Mouse (Mus musculus): ENCODE results near the gene Uqcr11. TPM values are rescaled to one million over a fixed set of nuclear protein-coding genes. Genes with fewer than 3 reads are reported as not detected.

Gene Uqcr11
- polyA plus RNA-seq, 1 experiment, result 289 TPM

DNA sequence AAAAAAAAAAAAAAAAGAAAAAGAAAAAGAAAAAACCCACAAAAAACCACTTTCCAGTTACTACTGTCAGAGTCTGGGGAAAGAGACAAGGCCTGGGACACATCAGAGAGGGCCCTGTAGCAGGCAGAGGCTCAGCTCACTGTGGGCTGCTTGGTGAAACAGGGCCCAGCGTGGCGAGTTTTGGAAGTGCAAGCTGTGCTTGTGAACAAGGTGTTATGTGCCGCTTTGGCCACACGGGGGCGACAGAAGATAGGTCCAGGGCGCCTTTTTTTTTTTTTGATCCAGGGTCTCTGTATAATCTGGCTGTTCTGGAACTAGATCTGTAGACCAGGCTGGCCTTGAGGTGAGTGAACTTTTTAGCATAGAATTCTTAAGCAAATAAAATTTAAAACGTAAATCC lies 30.5 kb downstream of the Uqcr11 start:
- H3K27me3 ChIP-seq (ENCODE audit: control insufficient read depth), result peaks cover 22% of the 10 kb centered on the region
- peaks cover 3% of the 10 kb centered on the region for H3K9me3 ChIP-seq (ENCODE audit: control insufficient read depth, low read length)
- no peak overlapping the region for H3K4me3 ChIP-seq (replicated peaks)
- TF ChIP-seq TAL1 (IDR thresholded peaks at IDR 0.05; ENCODE audit: low read length) (no peak), GATA1 (IDR thresholded peaks at IDR 0.05; ENCODE audit: low read length) (no peak)
- H3K36me3 ChIP-seq (ENCODE audit: control insufficient read depth), result peaks cover 14% of the 10 kb centered on the region
- peaks cover 12% of the 10 kb centered on the region for H3K4me1 ChIP-seq (ENCODE audit: control insufficient read depth)

DNA sequence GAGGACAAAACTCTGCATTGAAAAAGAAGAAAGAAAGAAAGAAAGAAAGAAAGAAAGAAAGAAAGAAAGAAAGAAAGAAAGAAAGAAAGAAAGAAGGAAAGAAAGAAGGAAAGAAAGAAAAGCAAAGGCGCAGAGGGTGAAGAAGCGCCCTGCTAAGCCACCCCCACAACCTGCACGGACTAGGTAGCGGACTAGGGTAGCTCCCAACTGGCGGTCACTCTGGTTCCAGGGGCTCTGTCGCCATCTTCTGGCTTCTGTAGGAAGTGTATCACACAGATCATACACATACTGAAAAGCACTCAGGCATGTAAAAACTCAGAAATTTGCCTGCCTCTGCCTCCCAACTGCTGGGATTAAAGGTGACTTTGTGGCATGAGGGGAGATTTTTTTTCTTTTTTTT lies 32.6 kb downstream of the Uqcr11 start:
- Histone ChIP-seq H3K4me1 (ENCODE audit: control insufficient read depth) (peaks cover 11% of the 10 kb centered on the region), H3K4me3 (replicated peaks) (no peak overlapping the region), H3K27me3 (ENCODE audit: control insufficient read depth) (peaks cover 30% of the 10 kb centered on the region), H3K9me3 (ENCODE audit: control insufficient read depth, low read length) (no peaks in the 10 kb centered on the region; the same call in 1 of the 2 replicates), H3K36me3 (ENCODE audit: control insufficient read depth) (no peaks in the 10 kb centered on the region)
- TF ChIP-seq GATA1 (IDR thresholded peaks at IDR 0.05; ENCODE audit: low read length), result no peak
- TF ChIP-seq TAL1 (IDR thresholded peaks at IDR 0.05; ENCODE audit: low read length), result no peak

DNA sequence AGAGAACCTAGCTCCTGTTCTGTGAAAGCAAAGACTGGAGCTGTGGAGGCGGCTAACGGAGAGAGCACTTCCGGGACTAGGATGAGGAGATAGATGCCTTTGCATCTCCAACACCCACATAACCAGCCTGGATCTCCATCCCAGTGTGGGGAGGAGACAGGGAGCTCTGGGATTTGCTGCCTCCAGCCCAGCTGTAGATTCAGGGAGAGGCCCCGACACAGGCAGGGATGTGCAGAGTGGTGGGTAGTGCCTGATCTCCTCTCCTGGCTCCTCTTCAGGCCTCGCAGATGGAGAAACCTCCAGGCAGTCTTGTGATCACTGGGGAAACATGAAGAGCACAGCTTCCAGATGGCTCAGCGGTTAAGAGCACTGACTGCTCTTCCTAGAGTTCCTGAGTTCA lies 33.9 kb downstream of the Uqcr11 start:
- peaks cover 41% of the 10 kb centered on the region for H3K27me3 ChIP-seq (ENCODE audit: control insufficient read depth)
- no peaks in the 10 kb centered on the region for H3K36me3 ChIP-seq (ENCODE audit: control insufficient read depth)
- TF ChIP-seq GATA1 (IDR thresholded peaks at IDR 0.05; ENCODE audit: low read length), result no peak
- no peak for TF ChIP-seq TAL1 (IDR thresholded peaks at IDR 0.05; ENCODE audit: low read length)
- H3K4me1 ChIP-seq (ENCODE audit: control insufficient read depth), result peaks cover 4% of the 10 kb centered on the region
- H3K4me3 ChIP-seq (replicated peaks), result no peak overlapping the region
- peaks cover 7% of the 10 kb centered on the region for H3K9me3 ChIP-seq (ENCODE audit: control insufficient read depth, low read length)

DNA sequence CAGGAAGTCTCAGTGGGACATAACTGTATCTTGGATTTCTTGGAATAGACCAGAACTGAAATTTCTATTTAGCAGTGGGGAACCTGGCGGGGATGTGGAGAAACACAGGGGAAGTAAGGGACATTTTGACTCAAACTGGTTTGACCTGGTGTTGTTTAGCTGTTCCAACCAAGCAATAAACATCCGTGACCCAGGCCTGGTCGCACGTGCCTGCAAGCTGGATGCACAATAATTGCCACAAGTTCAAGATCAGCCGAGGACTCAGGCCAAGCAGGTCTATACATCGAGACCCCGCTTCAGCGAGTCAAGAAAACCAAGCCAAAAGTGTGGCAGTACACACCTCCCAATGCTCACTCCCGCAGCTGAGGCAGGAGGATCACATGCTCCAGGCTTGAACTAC lies 34.6 kb downstream of the Uqcr11 start:
- no peak overlapping the region for H3K4me3 ChIP-seq (replicated peaks)
- peaks cover 2% of the 10 kb centered on the region for H3K4me1 ChIP-seq (ENCODE audit: control insufficient read depth)
- H3K36me3 ChIP-seq (ENCODE audit: control insufficient read depth), result no peaks in the 10 kb centered on the region
- H3K27me3 ChIP-seq (ENCODE audit: control insufficient read depth), result peaks cover 48% of the 10 kb centered on the region
- TF ChIP-seq GATA1 (IDR thresholded peaks at IDR 0.05; ENCODE audit: low read length) (no peak), TAL1 (IDR thresholded peaks at IDR 0.05; ENCODE audit: low read length) (no peak)
- H3K9me3 ChIP-seq (ENCODE audit: control insufficient read depth, low read length), result peaks cover 7% of the 10 kb centered on the region

DNA sequence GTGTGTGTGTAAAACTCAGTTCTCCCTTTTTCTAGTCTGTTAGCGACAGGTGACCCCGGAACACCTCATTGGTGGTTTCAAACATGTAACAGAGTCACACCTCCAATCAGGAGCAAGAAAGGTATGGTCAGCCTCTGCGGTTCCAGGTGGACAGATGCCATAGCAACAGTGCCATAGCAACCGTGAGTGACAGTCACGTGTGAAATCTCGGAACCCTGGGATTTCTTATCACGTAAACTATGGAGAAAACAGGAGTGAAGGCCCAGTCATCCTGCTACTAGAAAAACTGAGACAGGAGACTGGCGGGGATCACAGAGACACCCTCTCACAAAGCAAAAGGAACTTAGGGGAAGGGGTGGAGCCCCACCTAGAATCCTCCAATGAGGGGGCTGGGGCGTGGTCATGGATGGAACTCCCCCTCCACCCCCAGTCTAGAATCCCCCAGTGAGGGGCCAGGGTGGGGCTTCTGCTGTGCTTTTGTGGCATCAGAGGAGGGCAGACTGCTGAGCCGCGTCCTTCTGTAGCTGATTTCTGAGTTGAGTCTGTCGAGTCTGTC lies 35.1 kb downstream of the Uqcr11 start:
- TF ChIP-seq GATA1 (IDR thresholded peaks at IDR 0.05; ENCODE audit: low read length) (no peak), TAL1 (IDR thresholded peaks at IDR 0.05; ENCODE audit: low read length) (no peak)
- Histone ChIP-seq H3K4me1 (ENCODE audit: control insufficient read depth) (peaks cover 2% of the 10 kb centered on the region), H3K36me3 (ENCODE audit: control insufficient read depth) (no peaks in the 10 kb centered on the region), H3K27me3 (ENCODE audit: control insufficient read depth) (peaks cover 51% of the 10 kb centered on the region), H3K4me3 (replicated peaks) (no peak overlapping the region), H3K9me3 (ENCODE audit: control insufficient read depth, low read length) (peaks cover 7% of the 10 kb centered on the region)

DNA sequence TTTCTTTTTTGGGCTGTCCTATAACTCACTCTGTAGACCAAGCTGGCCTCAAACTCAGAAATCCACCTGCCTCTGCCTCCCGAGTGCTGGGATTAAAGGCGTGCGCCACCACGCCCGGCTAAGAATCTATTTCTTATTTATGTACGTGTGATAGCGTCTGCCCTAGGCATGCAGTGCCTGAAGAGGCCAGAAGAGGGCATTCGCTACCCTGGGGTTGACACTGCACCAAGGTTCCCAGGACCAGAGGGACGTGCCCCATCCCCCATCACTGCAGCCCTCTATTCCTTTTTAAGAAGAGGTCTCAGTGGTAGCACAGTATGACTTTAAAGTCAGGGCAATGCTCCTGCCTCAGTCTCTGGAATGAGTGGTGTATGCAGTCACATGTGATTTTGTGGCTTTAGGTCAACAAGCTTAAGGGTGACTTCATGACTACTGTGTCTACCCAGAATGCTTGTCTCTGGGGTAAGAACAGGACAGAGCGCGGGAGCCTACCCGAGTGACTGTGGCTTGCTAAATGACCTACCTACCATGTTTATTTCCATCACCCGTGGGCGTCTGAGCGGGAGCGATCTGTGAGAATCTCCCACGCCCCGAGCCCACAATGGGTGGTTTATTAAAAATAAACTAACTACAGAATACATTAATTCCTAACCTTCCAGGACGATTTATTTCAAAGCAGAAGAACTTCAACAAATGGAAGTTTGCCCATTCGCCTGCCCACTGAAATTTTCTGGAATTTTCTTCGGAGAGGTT lies 36.5 kb downstream of the Uqcr11 start:
- H3K4me1 ChIP-seq (ENCODE audit: control insufficient read depth), result peaks cover 2% of the 10 kb centered on the region
- no peaks in the 10 kb centered on the region for H3K36me3 ChIP-seq (ENCODE audit: control insufficient read depth)
- no peak for TF ChIP-seq GATA1 (IDR thresholded peaks at IDR 0.05; ENCODE audit: low read length)
- no peak for TF ChIP-seq TAL1 (IDR thresholded peaks at IDR 0.05; ENCODE audit: low read length)
- H3K9me3 ChIP-seq (ENCODE audit: control insufficient read depth, low read length), result peaks cover 7% of the 10 kb centered on the region
- H3K27me3 ChIP-seq (ENCODE audit: control insufficient read depth), result peaks cover 56% of the 10 kb centered on the region
- H3K4me3 ChIP-seq (replicated peaks), result no peak overlapping the region

DNA sequence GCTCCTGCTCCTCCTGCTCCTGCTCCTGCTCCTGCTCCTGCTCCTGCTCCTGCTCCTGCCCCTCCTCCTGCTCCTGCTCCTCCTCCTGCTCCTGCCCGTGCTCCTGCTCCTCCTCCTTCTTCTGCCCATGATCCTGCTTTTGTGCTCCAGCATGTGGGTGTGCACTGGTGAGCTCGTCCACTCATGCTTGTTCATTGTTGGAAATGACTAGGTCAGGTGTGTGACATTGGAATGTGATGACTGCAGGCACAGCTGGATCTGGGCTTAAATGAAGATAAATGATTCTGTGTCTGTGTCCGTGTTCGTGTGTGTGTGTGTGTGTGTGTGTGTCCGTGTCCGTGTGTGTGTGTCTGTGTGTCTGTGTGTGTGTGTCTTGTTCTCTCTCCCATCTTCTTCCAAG lies 38.2 kb downstream of the Uqcr11 start:
- Histone ChIP-seq H3K36me3 (ENCODE audit: control insufficient read depth) (no peaks in the 10 kb centered on the region), H3K4me1 (ENCODE audit: control insufficient read depth) (peaks cover 2% of the 10 kb centered on the region), H3K4me3 (replicated peaks) (no peak overlapping the region), H3K9me3 (ENCODE audit: control insufficient read depth, low read length) (peaks cover 7% of the 10 kb centered on the region), H3K27me3 (ENCODE audit: control insufficient read depth) (peaks cover 72% of the 10 kb centered on the region)
- TF ChIP-seq GATA1 (IDR thresholded peaks at IDR 0.05; ENCODE audit: low read length) (no peak), TAL1 (IDR thresholded peaks at IDR 0.05; ENCODE audit: low read length) (no peak)

DNA sequence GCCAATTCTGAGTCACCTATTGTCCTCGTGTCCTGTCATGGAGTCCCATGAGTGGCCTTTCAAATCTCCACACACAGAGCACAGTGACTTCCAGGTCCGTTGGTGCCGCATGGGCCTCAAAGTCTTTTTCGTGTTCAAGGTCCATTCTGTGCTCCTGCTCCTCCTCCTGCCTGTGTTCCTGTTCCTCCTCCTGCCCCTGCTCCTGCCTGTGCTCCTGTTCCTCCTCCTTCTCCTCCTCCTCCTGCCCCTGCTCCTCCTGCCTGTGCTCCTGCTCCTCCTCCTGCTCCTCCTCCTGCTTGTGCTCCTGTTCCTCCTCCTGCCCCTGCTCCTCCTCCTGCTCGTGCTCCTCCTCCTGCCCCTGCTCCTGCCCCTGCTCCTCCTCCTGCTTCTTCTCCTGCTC lies 38.7 kb downstream of the Uqcr11 start:
- Histone ChIP-seq H3K27me3 (ENCODE audit: control insufficient read depth) (peaks cover 72% of the 10 kb centered on the region), H3K4me1 (ENCODE audit: control insufficient read depth) (peaks cover 2% of the 10 kb centered on the region), H3K4me3 (replicated peaks) (no peak overlapping the region), H3K36me3 (ENCODE audit: control insufficient read depth) (no peaks in the 10 kb centered on the region), H3K9me3 (ENCODE audit: control insufficient read depth, low read length) (peaks cover 7% of the 10 kb centered on the region)
- TF ChIP-seq TAL1 (IDR thresholded peaks at IDR 0.05; ENCODE audit: low read length) (no peak), GATA1 (IDR thresholded peaks at IDR 0.05; ENCODE audit: low read length) (no peak)

DNA sequence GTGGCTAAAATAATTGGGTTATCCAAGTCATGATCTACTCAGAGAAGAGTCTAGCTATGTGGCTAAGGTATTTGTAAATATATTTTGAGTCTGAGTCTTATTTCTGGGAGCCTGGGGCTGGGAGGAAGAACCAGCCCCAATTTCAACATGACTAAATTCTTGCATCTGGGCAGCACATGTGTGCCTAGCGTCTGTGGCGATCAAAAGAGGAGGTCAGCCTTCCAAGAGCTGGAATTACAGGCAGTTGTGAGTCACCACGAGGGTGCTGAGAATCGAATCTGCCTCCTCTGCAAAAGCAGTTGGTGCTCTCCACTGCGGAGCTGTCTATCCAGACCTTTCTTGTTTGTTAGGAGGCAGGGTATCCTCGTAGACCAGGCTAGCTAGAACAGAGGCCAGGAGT lies 40.9 kb downstream of the Uqcr11 start:
- peaks cover 74% of the 10 kb centered on the region for H3K27me3 ChIP-seq (ENCODE audit: control insufficient read depth)

More for the DNA sequence above, 40.9 kb downstream of the Uqcr11 start:
- H3K36me3 ChIP-seq (ENCODE audit: control insufficient read depth), result no peaks in the 10 kb centered on the region
- TF ChIP-seq TAL1 (IDR thresholded peaks at IDR 0.05; ENCODE audit: low read length) (no peak), GATA1 (IDR thresholded peaks at IDR 0.05; ENCODE audit: low read length) (no peak)
- H3K9me3 ChIP-seq (ENCODE audit: control insufficient read depth, low read length), result peaks cover 14% of the 10 kb centered on the region
- H3K4me3 ChIP-seq (replicated peaks), result no peak overlapping the region
- H3K4me1 ChIP-seq (ENCODE audit: control insufficient read depth), result no peaks in the 10 kb centered on the region; the same call in 1 of the 2 replicates

All from erythroblast, embryonic 14.5 days (primary cell).